Mouse (Mus musculus): Measurements from ENCODE around the gene Dck.

DNA sequence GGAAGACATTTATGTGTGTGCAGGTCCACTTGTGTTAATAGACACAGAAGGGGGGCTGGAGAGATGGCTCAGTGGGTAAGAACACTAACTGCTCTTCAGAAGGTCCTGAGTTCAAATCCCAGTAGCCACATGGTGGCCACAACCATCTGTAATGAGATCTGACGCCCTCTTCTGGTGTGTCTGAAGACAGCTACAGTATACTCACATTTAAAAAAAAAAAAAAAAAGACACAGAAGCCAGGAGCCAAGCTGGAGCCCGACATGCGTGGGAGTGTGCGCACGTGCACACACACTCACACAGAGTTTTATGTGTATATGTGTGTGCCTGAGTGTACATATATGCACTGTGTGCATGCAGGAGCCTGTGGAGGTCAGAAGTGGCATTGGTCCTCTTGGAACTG is 2.2 kb upstream of the Dck start:
- no peak for TF ChIP-seq CTCF (IDR thresholded peaks at IDR 0.05; ENCODE audit: extremely low read depth, insufficient read length, insufficient replicate concordance, low read depth, low read length)
- no peak for TF ChIP-seq POLR2A (IDR thresholded peaks at IDR 0.05; ENCODE audit: low read depth, low read length)
